Mouse (Mus musculus): Measurements from ENCODE around the gene S1pr3. TPM values are rescaled to one million over a fixed set of nuclear protein-coding genes. Genes with fewer than 3 reads are reported as not detected.
A peak's percentile ranks its signal among the peaks of the same experiment; 100 is the strongest.

The S1pr3 gene
- polyA plus RNA-seq, 1 experiment from 2014 or later, result 52.2 TPM

DNA sequence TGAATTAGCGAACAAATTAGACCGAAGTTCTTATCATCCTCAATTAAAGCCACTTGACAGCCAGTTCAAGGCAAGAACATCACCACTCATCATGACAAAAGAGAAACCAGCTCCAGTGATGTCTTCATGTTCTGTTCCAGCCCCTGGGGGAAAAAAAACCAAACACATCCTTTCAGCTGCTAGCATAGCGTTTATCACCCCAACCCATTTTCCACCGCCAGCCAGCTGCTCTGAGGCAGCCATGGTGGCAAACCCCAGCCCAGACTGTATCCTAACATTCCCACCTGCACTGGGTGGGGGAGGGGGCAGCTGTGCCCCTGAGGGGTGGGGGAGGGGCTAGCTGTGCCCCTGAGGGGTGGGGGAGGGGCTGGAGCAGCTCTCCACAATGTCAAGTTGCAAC, 30.3 kb upstream of the S1pr3 start:
- Histone ChIP-seq H3K4me3 (ENCODE audit: low read depth, low read length) (no peak overlapping the region), H3K4me2 (ENCODE audit: low read depth) (no peak overlapping the region), H3K27me3 (ENCODE audit: control insufficient read depth, insufficient read depth, low read length) (no peaks in the 10 kb centered on the region), H3K36me3 (ENCODE audit: control insufficient read depth, insufficient read depth, low read length) (no peaks in the 10 kb centered on the region), H3K27ac (ENCODE audit: low read depth, low read length) (0 out of 2 replicates have a peak overlapping the region, but pooled peaks have one; percentile 34), H3K9ac (ENCODE audit: low read length) (no peak overlapping the region), H3K9me3 (ENCODE audit: control insufficient read depth, low read length) (no peaks in the 10 kb centered on the region), H3K4me1 (ENCODE audit: control insufficient read depth, insufficient read depth, low read length) (peaks cover 21% of the 10 kb centered on the region)
- ATAC-seq (ENCODE audit: insufficient read depth, low FRiP score, low TSS enrichment), result no peak
- 37% methylated on average over 4 of the region's 4 CpGs for WGBS
- DNase-seq (ENCODE audit: low spot score), result peak; percentile 42

GRCm38 (mm10) chr13:51379596-51379995, 28.8 kb upstream of the S1pr3 start:
- no peaks in the 10 kb centered on the region for H3K36me3 ChIP-seq (ENCODE audit: control insufficient read depth, insufficient read depth, low read length)
- no peaks in the 10 kb centered on the region for H3K9me3 ChIP-seq (ENCODE audit: control insufficient read depth, low read length)
- DNase-seq (ENCODE audit: low spot score) (peak; percentile 46), ATAC-seq (ENCODE audit: insufficient read depth, low FRiP score, low TSS enrichment) (no peak)
- no peak overlapping the region for H3K9ac ChIP-seq (ENCODE audit: low read length)
- H3K27me3 ChIP-seq (ENCODE audit: control insufficient read depth, insufficient read depth, low read length), result no peaks in the 10 kb centered on the region
- no peak overlapping the region for H3K4me2 ChIP-seq (ENCODE audit: low read depth)
- H3K4me1 ChIP-seq (ENCODE audit: control insufficient read depth, insufficient read depth, low read length), result peaks cover 21% of the 10 kb centered on the region
- H3K27ac ChIP-seq (ENCODE audit: low read depth, low read length), result peak overlapping the region; percentile 73
- WGBS, result 20% methylated on average over 6 of the region's 6 CpGs
- H3K4me3 ChIP-seq (ENCODE audit: low read depth, low read length), result no peak overlapping the region

DNA sequence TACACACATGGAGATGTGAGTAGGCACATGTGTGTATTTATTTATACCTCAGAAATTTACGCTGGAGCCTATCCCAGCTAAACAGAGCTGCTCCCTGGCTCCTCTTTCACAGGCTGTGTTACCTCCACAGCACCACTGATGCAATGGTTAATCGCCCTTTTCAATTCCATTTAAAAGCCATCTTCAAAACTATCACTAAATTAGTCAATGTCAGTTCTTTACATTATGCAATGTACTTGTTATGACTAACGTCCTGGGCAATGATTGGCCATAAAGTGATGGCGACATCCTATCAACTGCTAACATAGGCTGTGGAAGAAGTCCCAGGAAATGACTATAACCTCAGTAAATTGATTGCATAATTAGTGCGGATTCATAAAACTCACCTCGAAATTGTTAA, 26.9 kb upstream of the S1pr3 start:
- no peaks in the 10 kb centered on the region for H3K27me3 ChIP-seq (ENCODE audit: control insufficient read depth, insufficient read depth, low read length)
- no peak overlapping the region for H3K4me2 ChIP-seq (ENCODE audit: low read depth)
- peaks cover 21% of the 10 kb centered on the region for H3K4me1 ChIP-seq (ENCODE audit: control insufficient read depth, insufficient read depth, low read length)
- H3K4me3 ChIP-seq (ENCODE audit: low read depth, low read length), result no peak overlapping the region
- no peak for DNase-seq (ENCODE audit: low spot score)
- ATAC-seq (ENCODE audit: insufficient read depth, low FRiP score, low TSS enrichment), result no peak
- no peaks in the 10 kb centered on the region for H3K36me3 ChIP-seq (ENCODE audit: control insufficient read depth, insufficient read depth, low read length)
- H3K27ac ChIP-seq (ENCODE audit: low read depth, low read length), result no peak overlapping the region
- 90% methylated on average over 6 of the region's 6 CpGs for WGBS
- H3K9me3 ChIP-seq (ENCODE audit: control insufficient read depth, low read length), result no peaks in the 10 kb centered on the region
- H3K9ac ChIP-seq (ENCODE audit: low read length), result no peak overlapping the region

DNA sequence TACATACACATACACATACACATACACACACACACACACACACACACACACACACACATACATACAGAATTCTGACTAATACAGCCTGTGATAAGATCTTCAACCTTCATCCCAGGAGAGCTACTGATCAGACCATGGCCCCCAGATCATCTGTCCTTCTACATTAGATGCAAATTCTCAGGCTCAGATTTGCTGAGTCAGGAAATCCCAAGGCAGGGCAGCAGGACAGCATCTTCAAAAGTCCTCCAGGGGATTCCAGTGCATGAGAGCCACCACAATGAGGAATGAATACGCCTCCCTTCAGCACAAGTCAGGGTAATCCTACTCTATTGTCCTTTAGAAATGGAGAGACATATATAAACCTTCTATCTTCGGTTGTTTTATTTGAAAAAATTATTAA, 23.5 kb upstream of the S1pr3 start:
- H3K4me3 ChIP-seq (ENCODE audit: low read depth, low read length), result no peak overlapping the region
- ATAC-seq (ENCODE audit: insufficient read depth, low FRiP score, low TSS enrichment), result no peak
- no peaks in the 10 kb centered on the region for H3K36me3 ChIP-seq (ENCODE audit: control insufficient read depth, insufficient read depth, low read length)
- no peaks in the 10 kb centered on the region for H3K27me3 ChIP-seq (ENCODE audit: control insufficient read depth, insufficient read depth, low read length)
- no peak overlapping the region for H3K4me2 ChIP-seq (ENCODE audit: low read depth)
- 72% methylated on average over 2 of the region's 2 CpGs for WGBS
- no peaks in the 10 kb centered on the region for H3K9me3 ChIP-seq (ENCODE audit: control insufficient read depth, low read length)
- peaks cover 5% of the 10 kb centered on the region; the same call in 1 of the 2 replicates for H3K4me1 ChIP-seq (ENCODE audit: control insufficient read depth, insufficient read depth, low read length)
- DNase-seq (ENCODE audit: low spot score), result no peak
- no peak overlapping the region for H3K9ac ChIP-seq (ENCODE audit: low read length)
- H3K27ac ChIP-seq (ENCODE audit: low read depth, low read length), result no peak overlapping the region

DNA sequence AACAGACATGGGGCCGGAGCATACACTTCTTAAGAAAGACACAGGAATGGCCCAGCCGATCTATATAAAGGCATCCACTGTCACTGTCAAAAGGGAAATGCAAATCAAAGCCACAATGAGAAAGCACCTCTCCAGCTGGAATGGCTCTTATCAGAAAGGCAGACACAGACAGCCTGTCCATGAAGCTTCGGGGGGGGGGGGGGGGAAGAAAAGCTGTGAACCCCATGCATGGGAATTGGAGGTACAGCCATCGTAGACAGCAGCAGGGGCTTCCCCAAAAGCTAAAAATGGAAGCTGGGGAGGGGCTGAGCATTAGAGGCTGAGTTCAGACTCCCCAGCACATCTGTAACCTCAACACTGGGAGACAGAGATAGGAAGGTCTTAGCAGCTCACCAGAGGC, 20.5 kb upstream of the S1pr3 start:
- WGBS, result 60% methylated on average over 4 of the region's 4 CpGs
- Histone ChIP-seq H3K27ac (ENCODE audit: low read depth, low read length) (no peak overlapping the region), H3K36me3 (ENCODE audit: control insufficient read depth, insufficient read depth, low read length) (no peaks in the 10 kb centered on the region)

DNA sequence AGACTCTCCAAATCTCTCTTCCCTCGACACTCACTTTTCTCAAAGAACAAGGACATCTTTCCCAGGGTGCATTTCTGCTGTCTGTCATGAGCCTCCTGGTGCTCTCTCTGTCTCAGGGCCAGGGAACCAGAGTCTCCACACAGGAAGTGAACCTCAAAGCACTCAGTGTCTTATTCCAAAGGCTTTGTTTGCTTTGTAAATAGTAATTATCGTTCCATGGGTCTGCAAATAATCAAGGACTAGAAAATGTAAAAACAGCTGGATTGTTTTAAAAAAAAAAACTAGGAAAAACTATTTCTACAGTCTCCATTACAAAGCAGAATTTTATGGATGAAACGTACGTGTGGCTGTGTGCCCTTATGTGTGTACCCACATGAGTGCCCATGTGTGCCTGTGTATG, 18.0 kb upstream of the S1pr3 start:
- no peak overlapping the region for H3K27ac ChIP-seq (ENCODE audit: low read depth, low read length)

More for the DNA sequence above, 20.5 kb upstream of the S1pr3 start:
- ATAC-seq (ENCODE audit: insufficient read depth, low FRiP score, low TSS enrichment) (no peak), DNase-seq (ENCODE audit: low spot score) (no peak)
- H3K9me3 ChIP-seq (ENCODE audit: control insufficient read depth, low read length), result no peaks in the 10 kb centered on the region
- no peak overlapping the region for H3K9ac ChIP-seq (ENCODE audit: low read length)
- H3K4me3 ChIP-seq (ENCODE audit: low read depth, low read length), result no peak overlapping the region
- H3K27me3 ChIP-seq (ENCODE audit: control insufficient read depth, insufficient read depth, low read length), result no peaks in the 10 kb centered on the region
- no peak overlapping the region for H3K4me2 ChIP-seq (ENCODE audit: low read depth)
- no peaks in the 10 kb centered on the region for H3K4me1 ChIP-seq (ENCODE audit: control insufficient read depth, insufficient read depth, low read length)

GRCm38 (mm10) chr13:51391359-51391916, 17.0 kb upstream of the S1pr3 start:
- no peak overlapping the region for H3K4me3 ChIP-seq (ENCODE audit: low read depth, low read length)
- no peaks in the 10 kb centered on the region for H3K4me1 ChIP-seq (ENCODE audit: control insufficient read depth, insufficient read depth, low read length)
- no peaks in the 10 kb centered on the region for H3K36me3 ChIP-seq (ENCODE audit: control insufficient read depth, insufficient read depth, low read length)
- DNase-seq (ENCODE audit: low spot score) (no peak), ATAC-seq (ENCODE audit: insufficient read depth, low FRiP score, low TSS enrichment) (no peak)
- WGBS, result 85% methylated on average over 6 of the region's 6 CpGs
- no peak overlapping the region for H3K4me2 ChIP-seq (ENCODE audit: low read depth)
- H3K9me3 ChIP-seq (ENCODE audit: control insufficient read depth, low read length), result no peaks in the 10 kb centered on the region
- no peak overlapping the region for H3K9ac ChIP-seq (ENCODE audit: low read length)
- H3K27ac ChIP-seq (ENCODE audit: low read depth, low read length), result no peak overlapping the region
- H3K27me3 ChIP-seq (ENCODE audit: control insufficient read depth, insufficient read depth, low read length), result no peaks in the 10 kb centered on the region

More for the DNA sequence above, 18.0 kb upstream of the S1pr3 start:
- no peaks in the 10 kb centered on the region for H3K27me3 ChIP-seq (ENCODE audit: control insufficient read depth, insufficient read depth, low read length)
- H3K9me3 ChIP-seq (ENCODE audit: control insufficient read depth, low read length), result no peaks in the 10 kb centered on the region
- no peaks in the 10 kb centered on the region for H3K4me1 ChIP-seq (ENCODE audit: control insufficient read depth, insufficient read depth, low read length)
- 71% methylated on average over 4 of the region's 4 CpGs for WGBS
- no peak overlapping the region for H3K4me2 ChIP-seq (ENCODE audit: low read depth)
- ATAC-seq (ENCODE audit: insufficient read depth, low FRiP score, low TSS enrichment) (no peak), DNase-seq (ENCODE audit: low spot score) (no peak)
- no peak overlapping the region for H3K4me3 ChIP-seq (ENCODE audit: low read depth, low read length)
- no peak overlapping the region for H3K9ac ChIP-seq (ENCODE audit: low read length)
- no peaks in the 10 kb centered on the region for H3K36me3 ChIP-seq (ENCODE audit: control insufficient read depth, insufficient read depth, low read length)

GRCm38 (mm10) chr13:51392256-51392655, 16.2 kb upstream of the S1pr3 start:
- no CpG with 5 or more reads among the region's 1 CpGs for WGBS
- H3K4me2 ChIP-seq (ENCODE audit: low read depth), result no peak overlapping the region
- no peak for ATAC-seq (ENCODE audit: insufficient read depth, low FRiP score, low TSS enrichment)

GRCm38 (mm10) chr13:51397861-51398260, 10.6 kb upstream of the S1pr3 start:
- no peaks in the 10 kb centered on the region; the same call in 1 of the 2 replicates for H3K4me1 ChIP-seq (ENCODE audit: control insufficient read depth, insufficient read depth, low read length)
- no peak for ATAC-seq (ENCODE audit: insufficient read depth, low FRiP score, low TSS enrichment)
- H3K27me3 ChIP-seq (ENCODE audit: control insufficient read depth, insufficient read depth, low read length), result no peaks in the 10 kb centered on the region
- no peaks in the 10 kb centered on the region for H3K36me3 ChIP-seq (ENCODE audit: control insufficient read depth, insufficient read depth, low read length)
- H3K9ac ChIP-seq (ENCODE audit: low read length), result no peak overlapping the region
- 83% methylated on average over 6 of the region's 6 CpGs for WGBS
- H3K4me3 ChIP-seq (ENCODE audit: low read depth, low read length), result no peak overlapping the region
- H3K27ac ChIP-seq (ENCODE audit: low read depth, low read length), result no peak overlapping the region
- DNase-seq (ENCODE audit: low spot score), result no peak
- H3K4me2 ChIP-seq (ENCODE audit: low read depth), result no peak overlapping the region
- H3K9me3 ChIP-seq (ENCODE audit: control insufficient read depth, low read length), result no peaks in the 10 kb centered on the region

More at GRCm38 (mm10) chr13:51392256-51392655, 16.2 kb upstream of the S1pr3 start:
- Histone ChIP-seq H3K9ac (ENCODE audit: low read length) (no peak overlapping the region), H3K27ac (ENCODE audit: low read depth, low read length) (no peak overlapping the region), H3K4me1 (ENCODE audit: control insufficient read depth, insufficient read depth, low read length) (no peaks in the 10 kb centered on the region), H3K27me3 (ENCODE audit: control insufficient read depth, insufficient read depth, low read length) (no peaks in the 10 kb centered on the region), H3K4me3 (ENCODE audit: low read depth, low read length) (no peak overlapping the region), H3K9me3 (ENCODE audit: control insufficient read depth, low read length) (no peaks in the 10 kb centered on the region), H3K36me3 (ENCODE audit: control insufficient read depth, insufficient read depth, low read length) (no peaks in the 10 kb centered on the region)
- DNase-seq (ENCODE audit: low spot score), result no peak

Measured in neural tube, embryonic 11.5 days (tissue).